Mouse (Mus musculus): ENCODE data around the gene Actg1. TPM values are rescaled to one million over a fixed set of nuclear protein-coding genes. Genes with fewer than 3 reads are reported as not detected.

Gene Actg1
- polyA plus RNA-seq, 1 experiment = 785 TPM

- H3K27ac ChIP-seq (ENCODE audit: insufficient read depth, low read depth, low read length) = no peak overlapping the region
- TF ChIP-seq POLR2A (IDR thresholded peaks at IDR 0.05; ENCODE audit: insufficient read depth, low read depth, low read length) (no peak), CTCF (IDR thresholded peaks at IDR 0.05; ENCODE audit: insufficient read depth, low read depth, low read length) (no peak)
- 40% methylated on average over 7 of the region's 7 CpGs for WGBS
- peaks cover 8% of the 10 kb centered on the region for H3K4me1 ChIP-seq (ENCODE audit: control insufficient read depth, insufficient read depth, low read length)
- H3K4me3 ChIP-seq (ENCODE audit: insufficient read depth, low read depth, low read length) = no peak overlapping the region
Measured at GRCm38 (mm10) chr11:120366443-120367027, 18.2 kb upstream of the Actg1 start.

- no peak for TF ChIP-seq CTCF (IDR thresholded peaks at IDR 0.05; ENCODE audit: insufficient read depth, low read depth, low read length)
- TF ChIP-seq POLR2A (IDR thresholded peaks at IDR 0.05; ENCODE audit: insufficient read depth, low read depth, low read length) = no peak
- WGBS = 86% methylated on average over 6 of the region's 6 CpGs
- no peak overlapping the region for H3K4me3 ChIP-seq (ENCODE audit: insufficient read depth, low read depth, low read length)
- no peak overlapping the region for H3K27ac ChIP-seq (ENCODE audit: insufficient read depth, low read depth, low read length)
- H3K4me1 ChIP-seq (ENCODE audit: control insufficient read depth, insufficient read depth, low read length) = peaks cover 25% of the 10 kb centered on the region
Measured at GRCm38 (mm10) chr11:120362891-120363290, 14.5 kb upstream of the Actg1 start.

- H3K4me3 ChIP-seq (ENCODE audit: insufficient read depth, low read depth, low read length) = no peak within 1 kb of the TSS
- WGBS = 79% methylated on average over 10 of the region's 10 CpGs
- no peak for TF ChIP-seq POLR2A (IDR thresholded peaks at IDR 0.05; ENCODE audit: insufficient read depth, low read depth, low read length)
- TF ChIP-seq CTCF (IDR thresholded peaks at IDR 0.05; ENCODE audit: insufficient read depth, low read depth, low read length) = no peak
- no peak within 1 kb of the TSS for H3K27ac ChIP-seq (ENCODE audit: insufficient read depth, low read depth, low read length)
- H3K4me1 ChIP-seq (ENCODE audit: control insufficient read depth, insufficient read depth, low read length) = peaks cover 30% of the 10 kb centered on the region
Measured at GRCm38 (mm10) chr11:120361295-120361694, 13.0 kb upstream of the Actg1 start, which contains the start of gene Fscn2. Gene Fscn2, plus strand, starts transcription at chr11:120361534.

- peaks cover 28% of the 10 kb centered on the region for H3K4me1 ChIP-seq (ENCODE audit: control insufficient read depth, insufficient read depth, low read length)
- TF ChIP-seq POLR2A (IDR thresholded peaks at IDR 0.05; ENCODE audit: insufficient read depth, low read depth, low read length) (no peak), CTCF (IDR thresholded peaks at IDR 0.05; ENCODE audit: insufficient read depth, low read depth, low read length) (no peak)
- no peak overlapping the region for H3K4me3 ChIP-seq (ENCODE audit: insufficient read depth, low read depth, low read length)
- 95% methylated on average over 5 of the region's 5 CpGs for WGBS
- H3K27ac ChIP-seq (ENCODE audit: insufficient read depth, low read depth, low read length) = no peak overlapping the region
Measured at GRCm38 (mm10) chr11:120360755-120361154, 12.4 kb upstream of the Actg1 start.

GRCm38 (mm10) chr11:120360062-120360461, 11.7 kb upstream of the Actg1 start:
- peaks cover 28% of the 10 kb centered on the region for H3K4me1 ChIP-seq (ENCODE audit: control insufficient read depth, insufficient read depth, low read length)
- WGBS = 78% methylated on average over 8 of the region's 8 CpGs
- TF ChIP-seq POLR2A (IDR thresholded peaks at IDR 0.05; ENCODE audit: insufficient read depth, low read depth, low read length) = no peak
- no peak overlapping the region for H3K4me3 ChIP-seq (ENCODE audit: insufficient read depth, low read depth, low read length)
- H3K27ac ChIP-seq (ENCODE audit: insufficient read depth, low read depth, low read length) = no peak overlapping the region

- Histone ChIP-seq H3K4me1 (ENCODE audit: control insufficient read depth, insufficient read depth, low read length) (peaks cover 28% of the 10 kb centered on the region), H3K27ac (ENCODE audit: insufficient read depth, low read depth, low read length) (no peak overlapping the region), H3K4me3 (ENCODE audit: insufficient read depth, low read depth, low read length) (no peak overlapping the region)
- 51% methylated on average over 6 of the region's 6 CpGs for WGBS
- TF ChIP-seq CTCF (IDR thresholded peaks at IDR 0.05; ENCODE audit: insufficient read depth, low read depth, low read length) (no peak), POLR2A (IDR thresholded peaks at IDR 0.05; ENCODE audit: insufficient read depth, low read depth, low read length) (no peak)
Measured at GRCm38 (mm10) chr11:120359391-120359790, 11.0 kb upstream of the Actg1 start.

- H3K4me3 ChIP-seq (ENCODE audit: insufficient read depth, low read depth, low read length) = no peak overlapping the region
- H3K27ac ChIP-seq (ENCODE audit: insufficient read depth, low read depth, low read length) = peak overlapping the region; percentile 78
- H3K4me1 ChIP-seq (ENCODE audit: control insufficient read depth, insufficient read depth, low read length) = peaks cover 37% of the 10 kb centered on the region
- 7% methylated on average over 10 of the region's 10 CpGs for WGBS
- TF ChIP-seq CTCF (IDR thresholded peaks at IDR 0.05; ENCODE audit: insufficient read depth, low read depth, low read length) (no peak), POLR2A (IDR thresholded peaks at IDR 0.05; ENCODE audit: insufficient read depth, low read depth, low read length) (no peak)
Measured at GRCm38 (mm10) chr11:120357791-120358401, 9.6 kb upstream of the Actg1 start.

- peaks cover 42% of the 10 kb centered on the region for H3K4me1 ChIP-seq (ENCODE audit: control insufficient read depth, insufficient read depth, low read length)
- WGBS = 95% methylated on average over 4 of the region's 4 CpGs
- H3K4me3 ChIP-seq (ENCODE audit: insufficient read depth, low read depth, low read length) = no peak overlapping the region
- TF ChIP-seq CTCF (IDR thresholded peaks at IDR 0.05; ENCODE audit: insufficient read depth, low read depth, low read length) (no peak), POLR2A (IDR thresholded peaks at IDR 0.05; ENCODE audit: insufficient read depth, low read depth, low read length) (no peak)
- H3K27ac ChIP-seq (ENCODE audit: insufficient read depth, low read depth, low read length) = no peak overlapping the region
Measured at GRCm38 (mm10) chr11:120356900-120357299, 8.6 kb upstream of the Actg1 start.

GRCm38 (mm10) chr11:120356319-120356840, 8.0 kb upstream of the Actg1 start:
- H3K4me3 ChIP-seq (ENCODE audit: insufficient read depth, low read depth, low read length) = no peak overlapping the region
- H3K4me1 ChIP-seq (ENCODE audit: control insufficient read depth, insufficient read depth, low read length) = peaks cover 42% of the 10 kb centered on the region
- no peak for TF ChIP-seq CTCF (IDR thresholded peaks at IDR 0.05; ENCODE audit: insufficient read depth, low read depth, low read length)
- no peak for TF ChIP-seq POLR2A (IDR thresholded peaks at IDR 0.05; ENCODE audit: insufficient read depth, low read depth, low read length)
- no peak overlapping the region for H3K27ac ChIP-seq (ENCODE audit: insufficient read depth, low read depth, low read length)
- 85% methylated on average over 15 of the region's 15 CpGs for WGBS
